Mouse (Mus musculus): ENCODE data around the gene Bcl2l2. TPM values are rescaled to one million over a fixed set of nuclear protein-coding genes. Genes with fewer than 3 reads are reported as not detected.

The Bcl2l2 gene
- polyA plus RNA-seq, 1 experiment from 2014 or later: 2.2 TPM

DNA sequence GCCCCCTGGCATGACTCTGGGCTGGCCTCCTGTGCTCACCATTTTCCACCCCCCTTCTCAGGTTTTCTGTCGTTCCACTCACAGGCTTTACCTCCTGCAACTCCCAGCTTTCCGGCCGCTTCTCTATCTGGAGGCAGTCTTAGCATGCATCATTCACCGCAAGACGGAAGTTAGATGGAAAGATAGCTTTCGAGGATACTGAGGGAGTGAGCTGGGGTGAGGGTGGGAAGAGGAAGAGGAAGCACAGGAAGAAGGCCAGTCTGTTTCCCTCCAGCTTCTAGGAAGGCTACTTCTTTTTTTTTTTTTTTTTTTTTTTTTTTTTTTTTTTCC is 53.6 kb downstream of the Bcl2l2 start:
- H3K9ac ChIP-seq (ENCODE audit: low read length): no peak overlapping the region
- no peak overlapping the region for H3K4me3 ChIP-seq (ENCODE audit: low read depth, low read length)
- no peaks in the 10 kb centered on the region for H3K27me3 ChIP-seq (ENCODE audit: control insufficient read depth, insufficient read depth, low read length)
- H3K4me1 ChIP-seq (ENCODE audit: control insufficient read depth, insufficient read depth, low read length): peaks cover 3% of the 10 kb centered on the region; the same call in 1 of the 2 replicates
- no peaks in the 10 kb centered on the region for H3K36me3 ChIP-seq (ENCODE audit: control insufficient read depth, insufficient read depth, low read length)
- DNase-seq (ENCODE audit: low spot score): no peak
- ATAC-seq (ENCODE audit: insufficient number of reproducible peaks, low FRiP score, low TSS enrichment, low read depth): no peak
- no peaks in the 10 kb centered on the region for H3K9me3 ChIP-seq (ENCODE audit: control insufficient read depth, low read length)
- 67% methylated on average over 6 of the region's 6 CpGs for WGBS
- no peak overlapping the region for H3K27ac ChIP-seq (replicated peaks; ENCODE audit: low read depth, low read length)
- no peak overlapping the region for H3K4me2 ChIP-seq (ENCODE audit: low read depth, severe bottlenecking)

- H3K27ac ChIP-seq (replicated peaks; ENCODE audit: low read depth, low read length): no peak overlapping the region
- H3K27me3 ChIP-seq (ENCODE audit: control insufficient read depth, insufficient read depth, low read length): no peaks in the 10 kb centered on the region
- H3K4me1 ChIP-seq (ENCODE audit: control insufficient read depth, insufficient read depth, low read length): peaks cover 3% of the 10 kb centered on the region; the same call in 1 of the 2 replicates
- H3K9ac ChIP-seq (ENCODE audit: low read length): no peak overlapping the region
- no peak for ATAC-seq (ENCODE audit: insufficient number of reproducible peaks, low FRiP score, low TSS enrichment, low read depth)
- WGBS: 88% methylated on average over 16 of the region's 16 CpGs
- no peaks in the 10 kb centered on the region for H3K36me3 ChIP-seq (ENCODE audit: control insufficient read depth, insufficient read depth, low read length)
- no peaks in the 10 kb centered on the region for H3K9me3 ChIP-seq (ENCODE audit: control insufficient read depth, low read length)
- no peak overlapping the region for H3K4me2 ChIP-seq (ENCODE audit: low read depth, severe bottlenecking)
- DNase-seq (ENCODE audit: low spot score): no peak
- no peak overlapping the region for H3K4me3 ChIP-seq (ENCODE audit: low read depth, low read length)
Observed at GRCm38 (mm10) chr14:54937361-54938182, 54.4 kb downstream of the Bcl2l2 start.

Other genes with a start within 250 kb of the Bcl2l2 start
- gene Gm17606, start 242.4 kb upstream of the Bcl2l2 start, polyA plus RNA-seq (2014; fragmentation: Nextera tagmentation; extraction: Ambion mirVana): not detected in 2 replicates
- gene Cdh24, start 242.0 kb upstream of the Bcl2l2 start, polyA plus RNA-seq (2014; fragmentation: Nextera tagmentation; extraction: Ambion mirVana): 8.6 and 10.2 TPM in 2 replicates
- 111 and 114 TPM in 2 replicates for gene 1700123O20Rik, start 197.2 kb upstream of the Bcl2l2 start, polyA plus RNA-seq (2014; fragmentation: Nextera tagmentation; extraction: Ambion mirVana)
- gene Acin1, start 196.4 kb upstream of the Bcl2l2 start, polyA plus RNA-seq (2014; fragmentation: Nextera tagmentation; extraction: Ambion mirVana): 141 and 160 TPM in 2 replicates
- gene Gm29776, start 184.5 kb upstream of the Bcl2l2 start, polyA plus RNA-seq (2014; fragmentation: Nextera tagmentation; extraction: Ambion mirVana): 0.25 and 0.34 TPM in 2 replicates
- not detected in 2 replicates for gene Cebpe, start 171.2 kb upstream of the Bcl2l2 start, polyA plus RNA-seq (2014; fragmentation: Nextera tagmentation; extraction: Ambion mirVana)
- 0.75 and 1.1 TPM in 2 replicates for gene Slc7a8, start 101.4 kb upstream of the Bcl2l2 start, polyA plus RNA-seq (2014; fragmentation: Nextera tagmentation; extraction: Ambion mirVana)
- not detected in 2 replicates for gene Rnf212b, start 69.2 kb upstream of the Bcl2l2 start, polyA plus RNA-seq (2014; fragmentation: Nextera tagmentation; extraction: Ambion mirVana)
- gene Homez, start 12.4 kb upstream of the Bcl2l2 start, polyA plus RNA-seq (2014; fragmentation: Nextera tagmentation; extraction: Ambion mirVana): 12.8 and 17.7 TPM in 2 replicates
- 0.37 and 0.51 TPM in 2 replicates for gene Ppp1r3e, start 5.8 kb upstream of the Bcl2l2 start, polyA plus RNA-seq (2014; fragmentation: Nextera tagmentation; extraction: Ambion mirVana)
- gene Gm20521, start 64 bp downstream of the Bcl2l2 start, polyA plus RNA-seq (2014; fragmentation: Nextera tagmentation; extraction: Ambion mirVana): 0.56 TPM in 1 of 2 replicates, not detected in the other
- gene Pabpn1, start 9.1 kb downstream of the Bcl2l2 start, polyA plus RNA-seq (2014; fragmentation: Nextera tagmentation; extraction: Ambion mirVana): 158 and 177 TPM in 2 replicates
- 35.5 and 46.0 TPM in 2 replicates for gene Slc22a17, start 29.8 kb downstream of the Bcl2l2 start, polyA plus RNA-seq (2014; fragmentation: Nextera tagmentation; extraction: Ambion mirVana)
- 42.7 and 44.6 TPM in 2 replicates for gene Efs, start 42.7 kb downstream of the Bcl2l2 start, polyA plus RNA-seq (2014; fragmentation: Nextera tagmentation; extraction: Ambion mirVana)
- not detected in 2 replicates for gene Il25, start 49.3 kb downstream of the Bcl2l2 start, polyA plus RNA-seq (2014; fragmentation: Nextera tagmentation; extraction: Ambion mirVana)
- 1.8 and 3.2 TPM in 2 replicates for gene Cmtm5, start 52.9 kb downstream of the Bcl2l2 start, polyA plus RNA-seq (2014; fragmentation: Nextera tagmentation; extraction: Ambion mirVana)
- gene Myh6, start 83.5 kb downstream of the Bcl2l2 start, polyA plus RNA-seq (2014; fragmentation: Nextera tagmentation; extraction: Ambion mirVana): 0.77 and 1.7 TPM in 2 replicates
- gene Gm17428, start 93.6 kb downstream of the Bcl2l2 start, polyA plus RNA-seq (2014; fragmentation: Nextera tagmentation; extraction: Ambion mirVana): not detected in 2 replicates
- 0.92 and 1.5 TPM in 2 replicates for gene Myh7, start 111.2 kb downstream of the Bcl2l2 start, polyA plus RNA-seq (2014; fragmentation: Nextera tagmentation; extraction: Ambion mirVana)
- 99.5 and 100 TPM in 2 replicates for gene Ngdn, start 132.1 kb downstream of the Bcl2l2 start, polyA plus RNA-seq (2014; fragmentation: Nextera tagmentation; extraction: Ambion mirVana)
- gene Zfhx2, start 208.9 kb downstream of the Bcl2l2 start, polyA plus RNA-seq (2014; fragmentation: Nextera tagmentation; extraction: Ambion mirVana): 4.8 and 5.5 TPM in 2 replicates
- gene Thtpa, start 211.4 kb downstream of the Bcl2l2 start, polyA plus RNA-seq (2014; fragmentation: Nextera tagmentation; extraction: Ambion mirVana): 22.3 and 23.1 TPM in 2 replicates
- gene Ap1g2, start 223.2 kb downstream of the Bcl2l2 start, polyA plus RNA-seq (2014; fragmentation: Nextera tagmentation; extraction: Ambion mirVana): 9.9 and 10.6 TPM in 2 replicates
- gene Jph4, start 233.6 kb downstream of the Bcl2l2 start, polyA plus RNA-seq (2014; fragmentation: Nextera tagmentation; extraction: Ambion mirVana): 0.17 and 0.18 TPM in 2 replicates

Data from limb, embryonic 11.5 days (tissue).